Mouse (Mus musculus) heart, embryonic 14.5 days (tissue): ENCODE results near the gene Akap13. TPM values are rescaled to one million over a fixed set of nuclear protein-coding genes. Genes with fewer than 3 reads are reported as not detected.
"Not testable (repeated sequence)": the region's sequence is repeated elsewhere in the genome, so short reads cannot be mapped to it uniquely, and the experiment has no call there.

Source experiments
- ATAC-seq: fragments of 200-750 bp; cut with Nextera tagmentation; 2 replicates; pipeline ENCODE4 v1.8.0; 2017; ENCODE audit warnings: low read depth, moderate TSS enrichment; ENCODE audit not compliant: insufficient number of reproducible peaks, insufficient read depth, low FRiP score
- H3K27ac ChIP-seq, 2 experiments: fragments of 200-500 bp in 1 of 2; fragments of 300-500 bp in 1 of 2; sonication (generic) in 1 of 2; replicated peaks in 1 of 2; 2 replicates each; pipeline ENCODE4 v1.5.1; 2012 to 2014; ENCODE audit warnings: low read depth in 2 of 2, low read length in 2 of 2, control low read depth in 1 of 2, mild to moderate bottlenecking in 1 of 2, mixed read lengths in 1 of 2; ENCODE audit not compliant: control insufficient read depth in 1 of 2, insufficient read depth in 1 of 2
- H3K27me3 ChIP-seq: fragments of 300-500 bp; sonication (generic); 2 replicates; pipeline ENCODE4 v1.6.1; 2014; ENCODE audit warnings: mild to moderate bottlenecking, low read length, control low read depth; ENCODE audit not compliant: control insufficient read depth, insufficient read depth
- H3K36me3 ChIP-seq: fragments of 300-500 bp; sonication (generic); 2 replicates; pipeline ENCODE4 v1.6.1; 2014; ENCODE audit warnings: mild to moderate bottlenecking, control low read depth, low read length, mixed read lengths; ENCODE audit not compliant: control insufficient read depth, insufficient read depth
- H3K4me1 ChIP-seq, 2 experiments: fragments of 200-500 bp in 1 of 2; fragments of 300-500 bp in 1 of 2; sonication (generic) in 1 of 2; 2 replicates each; pipeline ENCODE4 v1.6.1; 2012 to 2014; ENCODE audit warnings: low read length in 2 of 2, control low read depth in 1 of 2, mixed read lengths in 1 of 2; ENCODE audit not compliant: control insufficient read depth in 2 of 2, insufficient read depth in 2 of 2
- H3K4me2 ChIP-seq: fragments of 300-500 bp; sonication (generic); 2 replicates; pipeline ENCODE4 v1.6.1; 2014; ENCODE audit warnings: mild to moderate bottlenecking, low read length
- H3K4me3 ChIP-seq, 2 experiments: fragments of 200-500 bp in 1 of 2; fragments of 300-500 bp in 1 of 2; sonication (generic) in 1 of 2; 2 replicates each; pipeline ENCODE4 v1.5.1; 2012 to 2014; ENCODE audit warnings: low read length in 2 of 2, mild to moderate bottlenecking in 2 of 2, control low read depth in 1 of 2, low read depth in 1 of 2, moderate library complexity in 1 of 2; ENCODE audit not compliant: control insufficient read depth in 1 of 2, insufficient read depth in 1 of 2
- H3K9ac ChIP-seq: fragments of 300-500 bp; sonication (generic); 2 replicates; pipeline ENCODE4 v1.6.1; 2014; ENCODE audit warnings: mild to moderate bottlenecking, low read length
- H3K9me3 ChIP-seq: fragments of 300-500 bp; sonication (generic); 2 replicates; pipeline ENCODE4 v1.6.1; 2016; ENCODE audit warnings: low read length, control low read depth; ENCODE audit not compliant: control insufficient read depth
- WGBS: fragments of 180-500 bp; shearing (Covaris S2); extraction: QIAGEN DNeasy Blood & Tissue Kit; methylation state at CpG from one replicate; pipeline ENCODE4 v1.1.7; 2014; 5-methylcytosine and 5-hydroxymethylcytosine counted together
- polyA plus RNA-seq: library from polyadenylated mRNA; unstranded; fragments of >200 nt; fragmentation: Nextera tagmentation; extraction: Ambion mirVana; gene quantifications from 2 replicates; pipeline ENCODE4 v1.2.1, GENCODE M21; 2014

Gene Akap13
- polyA plus RNA-seq, 1 experiment from 2014 or later, result 54.9 TPM

GRCm38 (mm10) chr7:75611261-75611950 is 156.1 kb downstream of the Akap13 start:
- no peak for ATAC-seq
- Histone ChIP-seq H3K4me1 (peaks cover 29 to 66% of the 10 kb centered on the region in 2 experiments), H3K4me3 (0 out of 4 replicates have a peak overlapping the region, but pooled peaks of 1 of the 2 experiments have one; percentile 28)

GRCm38 (mm10) chr7:75612000-75612682 is 156.8 kb downstream of the Akap13 start:
- peak overlapping the region; percentile 85 to 87 for H3K27ac ChIP-seq
- H3K9me3 ChIP-seq, result no peaks in the 10 kb centered on the region
- H3K4me3 ChIP-seq, result peak overlapping the region; percentile 28 to 43
- H3K4me2 ChIP-seq, result peak overlapping the region; percentile 50
- WGBS, result 15% methylated on average over 13 of the region's 13 CpGs
- peaks cover 29 to 63% of the 10 kb centered on the region in 2 experiments for H3K4me1 ChIP-seq
- H3K27me3 ChIP-seq, result no peaks in the 10 kb centered on the region
- ATAC-seq, result peak; percentile 74
- peak overlapping the region; percentile 65 for H3K9ac ChIP-seq
- peaks cover 59% of the 10 kb centered on the region for H3K36me3 ChIP-seq

More at GRCm38 (mm10) chr7:75611261-75611950, 156.1 kb downstream of the Akap13 start:
- Histone ChIP-seq H3K27ac (peak overlapping the region; percentile 45 to 87), H3K9me3 (no peaks in the 10 kb centered on the region), H3K9ac (peak overlapping the region; percentile 65; the same call in 1 of the 2 replicates), H3K36me3 (peaks cover 51% of the 10 kb centered on the region), H3K27me3 (no peaks in the 10 kb centered on the region), H3K4me2 (peak overlapping the region; percentile 50; the same call in 1 of the 2 replicates)
- WGBS, result 61% methylated on average over 15 of the region's 15 CpGs

- Histone ChIP-seq H3K9ac (peak overlapping the region; percentile 65), H3K36me3 (peaks cover 60% of the 10 kb centered on the region), H3K4me1 (peaks cover 29 to 61% of the 10 kb centered on the region in 2 experiments)
Measured at GRCm38 (mm10) chr7:75612683-75613053, 157.3 kb downstream of the Akap13 start.

GRCm38 (mm10) chr7:75613240-75613639 is 157.9 kb downstream of the Akap13 start:
- peaks cover 29 to 55% of the 10 kb centered on the region in 2 experiments for H3K4me1 ChIP-seq
- H3K27ac ChIP-seq, result peak overlapping the region; percentile 69 to 87; a peak in 3 of 4 replicates
- H3K4me3 ChIP-seq, result peak overlapping the region; percentile 28 to 34; a peak in 3 of 4 replicates
- 45% methylated on average over 5 of the region's 5 CpGs for WGBS
- peaks cover 62% of the 10 kb centered on the region for H3K36me3 ChIP-seq
- ATAC-seq, result no peak
- no peaks in the 10 kb centered on the region for H3K9me3 ChIP-seq
- H3K4me2 ChIP-seq, result peak overlapping the region; percentile 50
- H3K9ac ChIP-seq, result peak overlapping the region; percentile 65
- H3K27me3 ChIP-seq, result no peaks in the 10 kb centered on the region

More at GRCm38 (mm10) chr7:75612683-75613053, 157.3 kb downstream of the Akap13 start:
- Histone ChIP-seq H3K4me2 (peak overlapping the region; percentile 50), H3K9me3 (no peaks in the 10 kb centered on the region), H3K4me3 (peak overlapping the region; percentile 28; a peak in 3 of 4 replicates), H3K27me3 (no peaks in the 10 kb centered on the region), H3K27ac (peak overlapping the region; percentile 85 to 87)
- no peak for ATAC-seq

GRCm38 (mm10) chr7:75614826-75615225 is 159.5 kb downstream of the Akap13 start:
- H3K9ac ChIP-seq, result no peak overlapping the region
- 0 out of 4 replicates have a peak overlapping the region, but pooled peaks of 1 of the 2 experiments have one; percentile 28 for H3K4me3 ChIP-seq
- 82% methylated on average over 8 of the region's 8 CpGs for WGBS
- 0 out of 4 replicates have a peak overlapping the region, but pooled peaks of 1 of the 2 experiments have one; percentile 10 for H3K27ac ChIP-seq
- no peaks in the 10 kb centered on the region for H3K9me3 ChIP-seq
- no peaks in the 10 kb centered on the region for H3K27me3 ChIP-seq
- H3K4me1 ChIP-seq, result peaks cover 14 to 39% of the 10 kb centered on the region in 2 experiments
- peaks cover 54% of the 10 kb centered on the region for H3K36me3 ChIP-seq
- peak overlapping the region; percentile 50 for H3K4me2 ChIP-seq
- no peak for ATAC-seq

GRCm38 (mm10) chr7:75617246-75617645 is 161.9 kb downstream of the Akap13 start:
- WGBS, result 91% methylated on average over 4 of the region's 4 CpGs

GRCm38 (mm10) chr7:75618699-75619098 is 163.4 kb downstream of the Akap13 start:
- no peak for ATAC-seq
- 87% methylated on average over 3 of the region's 3 CpGs for WGBS
- peaks cover 56% of the 10 kb centered on the region for H3K36me3 ChIP-seq

More at GRCm38 (mm10) chr7:75617246-75617645, 161.9 kb downstream of the Akap13 start:
- not testable (repeated sequence) for ATAC-seq, H3K4me3 ChIP-seq, H3K9me3 ChIP-seq, H3K27ac ChIP-seq, H3K9ac ChIP-seq, H3K27me3 ChIP-seq, H3K4me2 ChIP-seq
- Histone ChIP-seq H3K4me1 (peaks cover under 1 to 20% of the 10 kb centered on the region in 2 experiments), H3K36me3 (peaks cover 53% of the 10 kb centered on the region)

More at GRCm38 (mm10) chr7:75618699-75619098, 163.4 kb downstream of the Akap13 start:
- Histone ChIP-seq H3K27ac (no peak overlapping the region), H3K9me3 (no peaks in the 10 kb centered on the region), H3K27me3 (no peaks in the 10 kb centered on the region), H3K4me2 (no peak overlapping the region), H3K4me1 (peaks cover 0 to 7% of the 10 kb centered on the region in 2 experiments; a peak in 2 of 4 replicates), H3K9ac (no peak overlapping the region), H3K4me3 (no peak overlapping the region)
